ENCODE assay signal across 9 mouse cellular contexts in the genomic region with DNA sequence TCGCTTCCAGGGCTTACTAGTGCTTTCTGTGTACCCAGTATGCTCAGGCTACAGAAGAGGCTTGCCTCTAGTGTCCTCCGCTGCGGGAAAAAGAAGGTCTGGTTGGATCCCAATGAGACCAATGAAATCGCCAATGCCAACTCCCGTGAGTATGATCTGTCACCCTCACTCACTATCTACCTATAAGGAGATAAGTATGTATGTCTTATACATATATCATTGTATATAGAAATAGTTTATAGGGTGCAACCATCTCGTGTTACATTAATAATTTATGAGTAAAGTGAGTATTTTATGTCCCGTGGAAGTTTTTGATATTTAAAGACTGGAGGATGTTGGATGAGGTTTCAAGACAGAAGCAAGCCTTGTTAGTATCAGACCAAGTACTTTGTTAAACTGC. TPM values are rescaled to one million over a fixed set of nuclear protein-coding genes. Genes with fewer than 3 reads are reported as not detected.
DNase-seq lines count a peak whose midpoint lies in the region; ATAC-seq and TF ChIP-seq lines count a peak whose summit lies in the region.
"Had no signal": no experiment of that assay in that cellular context is flagged by ENCODE, and none has a peak within 500 bp of the region (broad histone marks: within the 10 kb centered on the region; RNA-seq: fewer than 3 reads in every experiment).

No protein-coding gene starts in this region.

- no peak for ATAC-seq in lung, postnatal 0 days
- ATAC-seq in forebrain, embryonic 12.5 days (ENCODE audit: low FRiP score): no peak
- ATAC-seq in limb, embryonic 13.5 days (ENCODE audit: low FRiP score, low read depth): no peak
- ATAC-seq in stomach, embryonic 14.5 days (ENCODE audit: insufficient number of reproducible peaks, insufficient read depth, low FRiP score, low read depth): no peak

- H3K27me3 ChIP-seq in lung, postnatal 0 days (replicated peaks; ENCODE audit: insufficient read depth, low read length): no peaks in the 10 kb centered on the region
- no peaks in the 10 kb centered on the region for H3K27me3 ChIP-seq in forebrain, embryonic 12.5 days
- no peaks in the 10 kb centered on the region for H3K27me3 ChIP-seq in limb, embryonic 13.5 days
- no peaks in the 10 kb centered on the region for H3K27me3 ChIP-seq in stomach, embryonic 14.5 days (ENCODE audit: control insufficient read depth, insufficient read depth, low read length)

- no peak for DNase-seq in lung, postnatal 0 days (ENCODE audit: low spot score)
- DNase-seq in lung, postnatal 36 days: no peak
- no peak for DNase-seq in right cerebral cortex, adult 18-20 months
- DNase-seq in embryo, embryonic 10 days (ENCODE audit: low spot score): no peak
- DNase-seq: adrenal gland, postnatal 36 days; kidney, adult 11 months had no signal

- peak overlapping the region; percentile 95; the same call in 1 of the 2 replicates for H3K9ac ChIP-seq in lung, postnatal 0 days (replicated peaks; ENCODE audit: low read depth)
- H3K9ac ChIP-seq in forebrain, embryonic 12.5 days: peak overlapping the region; percentile 99
- H3K9ac ChIP-seq in limb, embryonic 13.5 days: peak overlapping the region; percentile 100
- peak overlapping the region; percentile 99 for H3K9ac ChIP-seq in stomach, embryonic 14.5 days (replicated peaks; ENCODE audit: low read depth, low read length)

- H3K27ac ChIP-seq in lung, postnatal 0 days (ENCODE audit: low read length): peak overlapping the region; percentile 89; the same call in 1 of the 2 replicates
- H3K27ac ChIP-seq in forebrain, embryonic 12.5 days: no peak overlapping the region
- no peak overlapping the region for H3K27ac ChIP-seq in limb, embryonic 13.5 days
- H3K27ac ChIP-seq in stomach, embryonic 14.5 days (ENCODE audit: low read length): no peak overlapping the region; the same call in 1 of the 2 replicates

- no peak for TF ChIP-seq CTCF in lung, postnatal 0 days (IDR thresholded peaks at IDR 0.05)

- peaks cover 11% of the 10 kb centered on the region; the same call in 1 of the 2 replicates for H3K36me3 ChIP-seq in lung, postnatal 0 days (ENCODE audit: insufficient read depth, low read length)
- peaks cover 33% of the 10 kb centered on the region for H3K36me3 ChIP-seq in forebrain, embryonic 12.5 days (replicated peaks)
- H3K36me3 ChIP-seq in limb, embryonic 13.5 days: peaks cover 33% of the 10 kb centered on the region
- peaks cover 35% of the 10 kb centered on the region for H3K36me3 ChIP-seq in stomach, embryonic 14.5 days (ENCODE audit: control insufficient read depth, insufficient read depth, low read length)

- no peak for TF ChIP-seq EP300 in lung, postnatal 0 days (IDR thresholded peaks at IDR 0.05)

- peaks cover 7% of the 10 kb centered on the region; the same call in 1 of the 2 replicates for H3K4me1 ChIP-seq in lung, postnatal 0 days (ENCODE audit: insufficient read depth, low read depth, low read length)
- H3K4me1 ChIP-seq in forebrain, embryonic 12.5 days: peaks cover 34% of the 10 kb centered on the region
- H3K4me1 ChIP-seq in limb, embryonic 13.5 days: peaks cover 24% of the 10 kb centered on the region
- peaks cover 6% of the 10 kb centered on the region; the same call in 1 of the 2 replicates for H3K4me1 ChIP-seq in stomach, embryonic 14.5 days (ENCODE audit: control insufficient read depth, insufficient read depth, low read length)

- peak overlapping the region; percentile 93 for H3K4me3 ChIP-seq in lung, postnatal 0 days (ENCODE audit: low read depth, low read length)
- H3K4me3 ChIP-seq in forebrain, embryonic 12.5 days (replicated peaks): peak overlapping the region; percentile 99
- H3K4me3 ChIP-seq in limb, embryonic 13.5 days: peak overlapping the region; percentile 100
- peak overlapping the region; percentile 88 for H3K4me3 ChIP-seq in stomach, embryonic 14.5 days (ENCODE audit: low read depth, low read length)

- H3K9me3 ChIP-seq in lung, postnatal 0 days (ENCODE audit: low read length): no peaks in the 10 kb centered on the region
- no peaks in the 10 kb centered on the region for H3K9me3 ChIP-seq in forebrain, embryonic 12.5 days
- H3K9me3 ChIP-seq in limb, embryonic 13.5 days: no peaks in the 10 kb centered on the region
- no peaks in the 10 kb centered on the region for H3K9me3 ChIP-seq in stomach, embryonic 14.5 days (ENCODE audit: control insufficient read depth, low read depth, low read length)

- WGBS in lung, postnatal 0 days: 13% methylated on average over 7 of the region's 7 CpGs
- 32% methylated on average over 7 of the region's 7 CpGs for WGBS in forebrain, embryonic 12.5 days
- 22% methylated on average over 7 of the region's 7 CpGs for WGBS in limb, embryonic 13.5 days
- 17% methylated on average over 7 of the region's 7 CpGs for WGBS in stomach, embryonic 14.5 days

- peak overlapping the region; percentile 86 for H3K4me2 ChIP-seq in lung, postnatal 0 days (replicated peaks; ENCODE audit: low read depth, low read length)
- H3K4me2 ChIP-seq in forebrain, embryonic 12.5 days: peak overlapping the region; percentile 93
- peak overlapping the region; percentile 94 for H3K4me2 ChIP-seq in limb, embryonic 13.5 days (replicated peaks)
- peak overlapping the region; percentile 74 for H3K4me2 ChIP-seq in stomach, embryonic 14.5 days (replicated peaks; ENCODE audit: low read depth, low read length)

RNA-seq across cellular contexts. Expression of gene Rpl19, which starts 1.3 kb away (rescaled TPM):
- polyA plus RNA-seq in lung, postnatal 0 days (2015; fragmentation: Nextera tagmentation; extraction: Ambion mirVana): 750 and 817 TPM in 2 replicates
- polyA plus RNA-seq in forebrain, embryonic 12.5 days (2016; fragmentation: Nextera tagmentation; extraction: Ambion mirVana): 737 and 747 TPM in 2 replicates
- 1,012 and 1,039 TPM in 2 replicates for polyA plus RNA-seq in limb, embryonic 13.5 days (2015; fragmentation: Nextera tagmentation; extraction: Ambion mirVana)
- polyA plus RNA-seq in stomach, embryonic 14.5 days (2014; fragmentation: Nextera tagmentation; extraction: Ambion mirVana): 1,095 and 1,157 TPM in 2 replicates

RNA-seq across cellular contexts. Expression of gene Cacnb1, which starts 5.0 kb away (rescaled TPM):
- polyA plus RNA-seq in lung, postnatal 0 days (2015; fragmentation: Nextera tagmentation; extraction: Ambion mirVana): 3.5 and 4.0 TPM in 2 replicates
- 22.5 and 29.3 TPM in 2 replicates for polyA plus RNA-seq in forebrain, embryonic 12.5 days (2016; fragmentation: Nextera tagmentation; extraction: Ambion mirVana)
- 20.0 and 20.7 TPM in 2 replicates for polyA plus RNA-seq in limb, embryonic 13.5 days (2015; fragmentation: Nextera tagmentation; extraction: Ambion mirVana)
- polyA plus RNA-seq in stomach, embryonic 14.5 days (2014; fragmentation: Nextera tagmentation; extraction: Ambion mirVana): 7.3 and 9.7 TPM in 2 replicates

RNA-seq across cellular contexts. Expression of gene Stac2, which starts 25.5 kb away (rescaled TPM):
- 0.10 and 0.11 TPM in 2 replicates for polyA plus RNA-seq in lung, postnatal 0 days (2015; fragmentation: Nextera tagmentation; extraction: Ambion mirVana)
- polyA plus RNA-seq in forebrain, embryonic 12.5 days (2016; fragmentation: Nextera tagmentation; extraction: Ambion mirVana): 1.6 TPM in 2 replicates
- polyA plus RNA-seq in limb, embryonic 13.5 days (2015; fragmentation: Nextera tagmentation; extraction: Ambion mirVana): 0.74 and 1.1 TPM in 2 replicates
- 0.30 and 0.32 TPM in 2 replicates for polyA plus RNA-seq in stomach, embryonic 14.5 days (2014; fragmentation: Nextera tagmentation; extraction: Ambion mirVana)

RNA-seq across cellular contexts. Expression of gene Arl5c, which starts 31.8 kb away (rescaled TPM):
- 4.6 and 6.5 TPM in 2 replicates for polyA plus RNA-seq in lung, postnatal 0 days (2015; fragmentation: Nextera tagmentation; extraction: Ambion mirVana)
- polyA plus RNA-seq in forebrain, embryonic 12.5 days (2016; fragmentation: Nextera tagmentation; extraction: Ambion mirVana): 7.0 and 7.8 TPM in 2 replicates
- 7.0 and 8.8 TPM in 2 replicates for polyA plus RNA-seq in limb, embryonic 13.5 days (2015; fragmentation: Nextera tagmentation; extraction: Ambion mirVana)
- 7.8 and 11.6 TPM in 2 replicates for polyA plus RNA-seq in stomach, embryonic 14.5 days (2014; fragmentation: Nextera tagmentation; extraction: Ambion mirVana)

RNA-seq across cellular contexts. Expression of gene Plxdc1, which starts 41.5 kb away (rescaled TPM):
- polyA plus RNA-seq in lung, postnatal 0 days (2015; fragmentation: Nextera tagmentation; extraction: Ambion mirVana): 1.7 TPM in 2 replicates
- 0.22 and 0.33 TPM in 2 replicates for polyA plus RNA-seq in forebrain, embryonic 12.5 days (2016; fragmentation: Nextera tagmentation; extraction: Ambion mirVana)
- 0.33 and 0.50 TPM in 2 replicates for polyA plus RNA-seq in limb, embryonic 13.5 days (2015; fragmentation: Nextera tagmentation; extraction: Ambion mirVana)
- polyA plus RNA-seq in stomach, embryonic 14.5 days (2014; fragmentation: Nextera tagmentation; extraction: Ambion mirVana): 0.38 and 0.56 TPM in 2 replicates
